Mouse (Mus musculus) lung, adult 2 months (tissue): ENCODE data around the gene Rab1b.

Experiments
- CTCF ChIP-seq: fragments of 200-500 bp; IDR thresholded peaks from 2 replicates; pipeline ENCODE4 v1.5.1; 2011; ENCODE audit warnings: mild to moderate bottlenecking, low read length, control low read depth; ENCODE audit not compliant: insufficient read depth
- POLR2A ChIP-seq: fragments of 200-500 bp; IDR thresholded peaks from 2 replicates; pipeline ENCODE4 v1.6.1; 2011; ENCODE audit warnings: low read depth, mild to moderate bottlenecking, control low read depth, low read length, borderline replicate concordance; ENCODE audit errors: extremely low read depth

DNA sequence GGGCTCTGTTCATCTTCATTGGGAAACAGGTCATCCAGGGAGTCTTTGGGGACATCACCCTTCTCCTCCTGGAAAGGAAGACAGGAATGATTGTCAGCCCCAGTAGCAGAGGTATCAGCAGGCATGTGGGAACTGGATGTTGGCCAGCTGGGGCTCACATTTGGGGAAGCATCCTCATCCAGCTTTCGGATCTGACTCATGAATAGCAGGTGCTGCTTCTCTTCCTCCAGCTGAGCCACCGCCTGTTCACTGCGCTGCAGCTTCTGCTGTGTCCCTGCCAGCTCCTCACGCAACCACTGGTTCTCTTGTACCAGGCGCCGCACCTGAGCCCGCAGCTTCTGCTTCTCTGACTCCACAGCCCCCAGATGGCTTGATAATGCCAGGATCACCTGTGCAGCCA lies 6.9 kb upstream of the Rab1b start:
- no peak for TF ChIP-seq POLR2A
- TF ChIP-seq CTCF: no peak
